Mouse (Mus musculus) erythroblast, embryonic 14.5 days (primary cell): ENCODE results near the gene Matn3. TPM values are rescaled to one million over a fixed set of nuclear protein-coding genes. Genes with fewer than 3 reads are reported as not detected.

Experiments used
- H3K27me3 ChIP-seq: 2 replicates; pipeline ENCODE4 v1.6.1; 2012; ENCODE audit warnings: inconsistent platforms; ENCODE audit not compliant: control insufficient read depth
- H3K36me3 ChIP-seq: 2 replicates; pipeline ENCODE4 v1.6.1; 2012; ENCODE audit warnings: mild to moderate bottlenecking, inconsistent platforms; ENCODE audit not compliant: control insufficient read depth
- H3K4me1 ChIP-seq: 2 replicates; pipeline ENCODE4 v1.6.1; 2012; ENCODE audit warnings: inconsistent platforms; ENCODE audit not compliant: control insufficient read depth
- H3K4me3 ChIP-seq: replicated peaks from 2 replicates; pipeline ENCODE3; 2012; ENCODE audit warnings: moderate library complexity, mild to moderate bottlenecking, inconsistent platforms
- H3K9me3 ChIP-seq: 2 replicates; pipeline ENCODE4 v1.6.1; 2012; ENCODE audit warnings: low read length, inconsistent platforms, mixed read lengths; ENCODE audit not compliant: control insufficient read depth
- GATA1 ChIP-seq: IDR thresholded peaks from 2 replicates; pipeline ENCODE4 v1.6.1; 2012; ENCODE audit warnings: low read length, inconsistent platforms, mixed read lengths
- TAL1 ChIP-seq: IDR thresholded peaks from 3 replicates; pipeline ENCODE4 v1.6.1; 2012; ENCODE audit warnings: low read length, inconsistent platforms, mixed read lengths
- polyA plus RNA-seq: library from polyadenylated mRNA; stranded (reverse); fragments of >175 nt; gene quantifications from 2 replicates; pipeline ENCODE4 v1.2.3, GENCODE M21; 2012

Gene Matn3
- polyA plus RNA-seq, 1 experiment = not detected

DNA sequence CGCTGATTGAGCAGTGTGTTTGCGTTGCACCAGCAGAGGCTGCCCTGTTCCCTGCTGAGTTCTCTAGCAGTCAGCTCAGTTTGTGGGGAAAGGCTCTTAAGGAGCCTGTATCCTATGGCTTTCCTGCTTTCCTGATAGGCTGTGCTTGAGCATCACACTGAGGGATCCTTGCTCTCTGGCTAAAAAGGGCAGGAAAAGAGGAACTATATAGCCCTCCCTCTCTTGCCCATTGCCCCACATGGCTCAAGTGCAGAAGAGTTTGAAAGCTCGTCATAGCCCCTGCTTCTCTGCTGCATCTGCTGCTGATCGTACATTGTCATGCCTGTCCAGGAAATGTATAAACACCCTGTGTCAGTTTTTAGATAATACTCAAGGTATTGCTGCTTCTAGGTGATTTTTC is 59.4 kb downstream of the Matn3 start:
- H3K9me3 ChIP-seq = no peaks in the 10 kb centered on the region
- H3K4me3 ChIP-seq = no peak overlapping the region
- TF ChIP-seq GATA1 (no peak), TAL1 (no peak)

DNA sequence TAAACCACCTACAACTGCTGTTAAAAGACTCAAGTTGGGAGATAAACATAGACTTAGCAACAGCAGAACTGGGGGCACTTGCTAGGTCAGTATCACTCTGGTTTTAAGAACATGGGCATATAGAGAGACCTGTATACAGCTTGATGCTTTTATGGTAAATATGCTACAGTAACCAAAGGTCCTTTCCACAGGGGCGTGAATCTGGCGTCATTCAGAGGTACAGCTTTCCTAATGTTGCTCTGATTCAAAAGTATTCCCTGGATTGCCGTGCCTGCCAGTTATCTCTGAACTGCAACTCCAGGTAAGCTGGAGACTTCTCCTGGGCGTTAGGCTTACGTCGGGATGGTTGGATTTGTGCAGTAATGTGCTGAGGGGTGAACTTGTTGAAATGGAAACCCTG is 60.1 kb downstream of the Matn3 start:
- no peak for TF ChIP-seq GATA1
- no peak for TF ChIP-seq TAL1
- H3K36me3 ChIP-seq = no peaks in the 10 kb centered on the region
- no peaks in the 10 kb centered on the region for H3K4me1 ChIP-seq
- H3K4me3 ChIP-seq = no peak overlapping the region
- no peaks in the 10 kb centered on the region for H3K27me3 ChIP-seq
- H3K9me3 ChIP-seq = no peaks in the 10 kb centered on the region

More for the DNA sequence above, 59.4 kb downstream of the Matn3 start:
- H3K4me1 ChIP-seq = no peaks in the 10 kb centered on the region
- no peaks in the 10 kb centered on the region for H3K36me3 ChIP-seq
- H3K27me3 ChIP-seq = no peaks in the 10 kb centered on the region

DNA sequence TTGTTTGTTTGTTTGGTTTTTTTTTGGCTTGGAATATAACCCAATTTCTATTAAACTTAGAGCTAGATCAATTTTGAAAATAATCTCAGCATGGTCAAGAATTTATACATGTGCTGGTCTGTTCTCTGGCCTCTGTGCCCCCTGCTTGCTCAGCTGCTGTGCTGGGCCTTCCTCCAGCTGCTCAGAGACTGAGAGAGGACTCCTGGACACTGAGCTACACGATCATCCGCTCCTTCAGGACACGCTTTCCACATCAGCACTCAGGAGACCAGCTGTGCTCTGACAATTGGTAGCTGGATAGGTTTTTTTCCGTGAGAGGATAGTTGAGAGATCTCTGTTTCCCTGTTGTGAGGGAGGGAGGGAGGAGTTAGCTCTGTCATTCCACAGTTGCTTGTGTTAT is 62.6 kb downstream of the Matn3 start:
- Histone ChIP-seq H3K4me1 (no peaks in the 10 kb centered on the region), H3K36me3 (no peaks in the 10 kb centered on the region), H3K4me3 (no peak overlapping the region), H3K27me3 (no peaks in the 10 kb centered on the region), H3K9me3 (no peaks in the 10 kb centered on the region)
- TF ChIP-seq TAL1 (no peak), GATA1 (no peak)

DNA sequence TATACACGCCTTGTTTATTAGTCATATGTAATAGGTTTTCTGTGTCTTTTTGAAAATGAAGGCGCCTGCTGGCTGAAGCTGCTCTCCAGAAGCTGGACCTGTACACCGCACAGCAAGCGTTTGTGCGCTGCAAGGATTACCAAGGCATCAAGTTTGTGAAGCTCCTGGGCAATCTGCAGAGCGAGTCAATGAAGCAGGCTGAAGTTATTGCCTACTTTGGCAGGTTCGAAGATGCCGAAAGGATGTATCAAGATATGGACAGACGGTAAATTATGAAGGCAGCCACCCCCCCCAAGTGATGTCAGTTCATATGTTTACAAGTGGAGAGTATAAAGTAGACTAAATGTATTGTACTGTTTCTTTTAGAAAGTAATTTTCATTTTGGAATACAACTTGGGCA is 68.6 kb downstream of the Matn3 start:
- no peaks in the 10 kb centered on the region for H3K27me3 ChIP-seq
- H3K4me3 ChIP-seq = no peak overlapping the region
- H3K4me1 ChIP-seq = no peaks in the 10 kb centered on the region
- no peaks in the 10 kb centered on the region for H3K9me3 ChIP-seq
- H3K36me3 ChIP-seq = no peaks in the 10 kb centered on the region
- TF ChIP-seq GATA1 = no peak
- no peak for TF ChIP-seq TAL1

DNA sequence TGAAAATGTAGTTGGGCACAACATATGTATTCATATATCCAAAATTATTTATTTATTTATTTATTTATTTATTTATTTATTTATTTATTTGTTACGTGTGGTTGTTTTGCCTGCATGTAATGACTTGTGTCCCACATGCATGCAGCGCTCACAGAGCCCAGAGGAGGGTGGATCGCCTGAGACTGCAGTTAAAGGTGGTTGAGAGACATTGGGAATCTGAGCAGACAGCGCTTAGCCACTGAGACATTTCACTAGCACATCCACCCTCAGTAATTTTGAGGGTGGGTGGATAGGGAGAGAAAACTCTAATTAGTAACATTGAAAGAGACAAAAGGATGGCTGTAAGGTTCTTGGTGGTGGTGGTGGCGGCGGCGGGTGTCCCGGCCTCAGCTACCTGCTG is 72.7 kb downstream of the Matn3 start:
- Histone ChIP-seq H3K9me3 (no peaks in the 10 kb centered on the region), H3K4me3 (no peak overlapping the region), H3K36me3 (no peaks in the 10 kb centered on the region), H3K4me1 (no peaks in the 10 kb centered on the region), H3K27me3 (no peaks in the 10 kb centered on the region)
- no peak for TF ChIP-seq TAL1
- no peak for TF ChIP-seq GATA1

DNA sequence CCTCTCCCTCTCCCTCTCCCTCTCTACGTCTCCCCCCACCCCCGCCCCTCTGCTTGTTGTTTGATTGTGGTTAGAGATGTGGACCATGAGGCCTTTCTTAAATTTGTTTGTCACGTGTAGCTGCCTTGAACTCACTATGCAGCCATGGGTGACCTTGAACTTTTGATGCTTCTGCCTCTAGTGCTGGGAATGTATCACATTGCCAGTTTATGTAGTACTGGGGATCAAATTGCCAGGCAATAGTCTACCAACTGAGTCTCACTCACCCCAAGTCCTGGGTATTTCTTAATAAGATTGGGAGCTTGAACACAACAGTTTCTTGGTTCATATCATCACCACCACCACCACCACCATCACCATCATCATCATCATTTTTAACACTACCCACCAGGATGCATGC is 73.3 kb downstream of the Matn3 start:
- Histone ChIP-seq H3K4me3 (no peak overlapping the region), H3K36me3 (no peaks in the 10 kb centered on the region), H3K4me1 (no peaks in the 10 kb centered on the region), H3K27me3 (no peaks in the 10 kb centered on the region), H3K9me3 (no peaks in the 10 kb centered on the region)
- TF ChIP-seq GATA1 = no peak
- TF ChIP-seq TAL1 = no peak

Other genes starting within 250 kb of the Matn3 start
- gene Sdc1, start 176.6 kb upstream of the Matn3 start, polyA plus RNA-seq = 0.07 and 0.23 TPM in 2 replicates
- 0.72 and 1.2 TPM in 2 replicates for gene Laptm4a, start 26.3 kb upstream of the Matn3 start, polyA plus RNA-seq
- 0.01 TPM in 1 of 2 replicates, not detected in the other for gene Wdr35, start 26.0 kb downstream of the Matn3 start, polyA plus RNA-seq
- gene Ttc32, start 82.1 kb downstream of the Matn3 start, polyA plus RNA-seq = 0.41 and 0.55 TPM in 2 replicates